Mouse (Mus musculus): ENCODE results near the gene Cdk9. TPM values are rescaled to one million over a fixed set of nuclear protein-coding genes. Genes with fewer than 3 reads are reported as not detected.
A peak's percentile ranks its signal among the peaks of the same experiment; 100 is the strongest.

Gene Cdk9
- polyA plus RNA-seq, 1 experiment, result 89.9 TPM

DNA sequence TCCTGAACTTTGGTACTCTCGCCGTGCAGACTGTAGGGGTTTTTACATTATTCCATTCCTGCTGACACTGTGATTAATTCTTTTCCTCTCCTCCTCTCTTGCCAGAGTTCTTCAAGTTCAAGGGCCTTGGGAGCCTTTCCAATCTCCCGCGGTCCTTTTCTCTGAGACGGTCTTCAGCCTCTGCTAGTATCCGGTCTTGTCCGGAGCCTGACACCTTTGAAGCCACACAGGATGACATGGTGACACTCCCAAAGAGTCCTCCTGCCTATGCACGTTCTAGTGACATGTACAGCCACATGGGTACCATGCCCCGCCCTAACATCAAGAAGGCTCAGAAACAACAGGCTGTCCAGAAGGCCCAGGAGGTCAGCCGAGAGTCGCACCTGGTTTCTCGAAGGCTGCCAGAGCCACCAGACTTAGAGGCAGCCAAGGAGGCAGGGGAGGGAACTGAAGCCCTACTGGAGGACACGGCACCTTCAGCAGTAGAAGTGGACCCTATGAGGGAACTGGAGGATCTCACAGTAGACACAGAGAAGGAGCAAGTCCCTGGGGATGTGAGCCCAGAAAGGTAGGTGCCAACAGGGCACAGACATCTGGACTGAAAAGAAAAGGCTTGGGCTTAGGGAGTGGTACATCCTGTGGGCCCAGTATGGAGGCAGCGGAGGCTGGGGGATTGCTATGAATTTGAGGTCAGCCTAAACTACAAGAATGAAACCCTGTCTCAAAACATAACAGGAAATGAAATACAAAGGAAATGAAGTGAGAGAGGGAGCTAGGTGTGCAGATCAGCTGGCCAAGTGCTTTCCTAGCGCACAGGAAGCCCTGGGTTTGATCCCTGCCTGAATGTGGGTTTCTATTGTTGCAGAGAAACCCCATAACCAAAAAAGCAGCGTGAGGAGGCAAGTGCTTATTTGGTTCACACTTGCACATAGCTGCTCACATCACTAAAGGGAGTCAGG is 12.2 kb upstream of the Cdk9 start:
- TF ChIP-seq CTCF (IDR thresholded peaks at IDR 0.05; ENCODE audit: extremely low read depth, insufficient read length, insufficient replicate concordance, low read depth, low read length), result no peak
- no peak for TF ChIP-seq POLR2A (IDR thresholded peaks at IDR 0.05; ENCODE audit: low read depth, low read length)
- Histone ChIP-seq H3K36me3 (ENCODE audit: control insufficient read depth, insufficient read depth, low read length) (no peaks in the 10 kb centered on the region), H3K4me3 (ENCODE audit: low read depth, low read length) (no peak overlapping the region), H3K27me3 (ENCODE audit: control insufficient read depth, insufficient read depth, low read length) (no peaks in the 10 kb centered on the region), H3K4me1 (ENCODE audit: control insufficient read depth, insufficient read depth, insufficient read length, low read length) (peaks cover 4% of the 10 kb centered on the region), H3K27ac (ENCODE audit: insufficient read depth, low read depth, low read length) (peak overlapping the region; percentile 48)
- WGBS, result 62% methylated on average over 16 of the region's 16 CpGs

DNA sequence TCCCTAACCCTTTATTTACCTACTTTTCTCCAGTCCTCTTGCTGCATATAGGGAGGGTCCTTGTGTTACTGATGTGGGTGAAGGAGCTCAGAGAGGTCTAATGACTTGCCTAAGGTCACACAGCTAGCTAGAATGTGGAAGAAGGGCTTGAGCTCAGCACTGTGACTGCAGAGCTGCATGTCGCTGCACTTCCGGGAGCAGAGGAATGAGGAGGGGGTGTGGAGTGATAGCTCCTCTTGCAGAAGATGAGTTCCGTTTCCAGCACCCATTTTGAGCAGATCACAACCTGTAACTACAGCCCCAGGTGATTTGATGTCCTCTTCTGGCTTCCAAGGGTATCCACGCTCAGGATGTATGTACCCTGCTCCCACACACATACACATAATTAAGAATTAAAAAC is 11.3 kb upstream of the Cdk9 start:
- TF ChIP-seq CTCF (IDR thresholded peaks at IDR 0.05; ENCODE audit: extremely low read depth, insufficient read length, insufficient replicate concordance, low read depth, low read length) (no peak), POLR2A (IDR thresholded peaks at IDR 0.05; ENCODE audit: low read depth, low read length) (no peak)
- no peak overlapping the region for H3K4me3 ChIP-seq (ENCODE audit: low read depth, low read length)
- H3K27me3 ChIP-seq (ENCODE audit: control insufficient read depth, insufficient read depth, low read length), result no peaks in the 10 kb centered on the region
- no peak overlapping the region for H3K27ac ChIP-seq (ENCODE audit: insufficient read depth, low read depth, low read length)
- WGBS, result 86% methylated on average over 4 of the region's 4 CpGs
- H3K4me1 ChIP-seq (ENCODE audit: control insufficient read depth, insufficient read depth, insufficient read length, low read length), result peaks cover 4% of the 10 kb centered on the region
- H3K36me3 ChIP-seq (ENCODE audit: control insufficient read depth, insufficient read depth, low read length), result no peaks in the 10 kb centered on the region

DNA sequence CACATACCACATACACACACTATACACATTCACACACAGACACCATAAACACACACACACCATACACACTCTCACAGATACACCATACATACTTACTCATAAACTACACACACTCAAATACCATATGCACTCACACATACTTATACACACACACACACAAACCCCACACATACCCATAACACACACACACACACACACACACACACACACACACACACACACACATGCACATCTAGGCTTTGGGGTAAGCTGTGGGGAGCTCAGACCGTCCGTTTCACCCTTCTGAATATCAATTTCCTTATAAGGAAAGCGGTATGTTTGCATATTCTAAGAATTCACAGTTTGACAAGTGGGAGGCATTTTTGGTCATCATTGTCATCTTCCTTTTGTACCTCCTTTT is 9.7 kb upstream of the Cdk9 start:
- no peak for TF ChIP-seq CTCF (IDR thresholded peaks at IDR 0.05; ENCODE audit: extremely low read depth, insufficient read length, insufficient replicate concordance, low read depth, low read length)
- no peak for TF ChIP-seq POLR2A (IDR thresholded peaks at IDR 0.05; ENCODE audit: low read depth, low read length)
- 62% methylated on average over 3 of the region's 3 CpGs for WGBS
- no peak overlapping the region for H3K4me3 ChIP-seq (ENCODE audit: low read depth, low read length)
- H3K27ac ChIP-seq (ENCODE audit: insufficient read depth, low read depth, low read length), result peak overlapping the region; percentile 72; the same call in 1 of the 2 replicates
- H3K4me1 ChIP-seq (ENCODE audit: control insufficient read depth, insufficient read depth, insufficient read length, low read length), result peaks cover 4% of the 10 kb centered on the region
- no peaks in the 10 kb centered on the region for H3K36me3 ChIP-seq (ENCODE audit: control insufficient read depth, insufficient read depth, low read length)
- H3K27me3 ChIP-seq (ENCODE audit: control insufficient read depth, insufficient read depth, low read length), result no peaks in the 10 kb centered on the region

DNA sequence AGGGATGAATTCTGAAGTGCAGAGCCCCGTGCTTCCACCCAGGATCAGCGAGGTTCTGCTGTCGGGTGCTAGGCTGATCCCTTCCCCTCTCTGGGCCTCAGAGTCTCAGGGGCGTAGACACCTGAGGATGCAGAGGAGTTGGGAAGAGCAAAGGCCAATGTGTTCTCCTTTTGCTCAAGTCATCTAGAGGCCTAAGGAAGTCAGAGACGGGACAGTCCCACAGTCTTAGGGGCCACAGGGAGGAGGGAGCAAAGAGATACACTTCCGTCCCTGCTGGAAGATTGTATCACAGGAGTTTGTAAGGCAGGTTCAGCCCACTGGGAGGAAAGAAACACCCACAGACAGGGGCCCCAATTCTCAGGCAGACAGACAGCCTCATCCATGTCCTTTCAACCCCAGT is 9.2 kb upstream of the Cdk9 start:
- Histone ChIP-seq H3K36me3 (ENCODE audit: control insufficient read depth, insufficient read depth, low read length) (no peaks in the 10 kb centered on the region), H3K27me3 (ENCODE audit: control insufficient read depth, insufficient read depth, low read length) (no peaks in the 10 kb centered on the region), H3K27ac (ENCODE audit: insufficient read depth, low read depth, low read length) (peak overlapping the region; percentile 72), H3K4me3 (ENCODE audit: low read depth, low read length) (peak overlapping the region; percentile 58), H3K4me1 (ENCODE audit: control insufficient read depth, insufficient read depth, insufficient read length, low read length) (peaks cover 4% of the 10 kb centered on the region)
- TF ChIP-seq CTCF (IDR thresholded peaks at IDR 0.05; ENCODE audit: extremely low read depth, insufficient read length, insufficient replicate concordance, low read depth, low read length) (no peak), POLR2A (IDR thresholded peaks at IDR 0.05; ENCODE audit: low read depth, low read length) (no peak)
- WGBS, result 40% methylated on average over 6 of the region's 6 CpGs

DNA sequence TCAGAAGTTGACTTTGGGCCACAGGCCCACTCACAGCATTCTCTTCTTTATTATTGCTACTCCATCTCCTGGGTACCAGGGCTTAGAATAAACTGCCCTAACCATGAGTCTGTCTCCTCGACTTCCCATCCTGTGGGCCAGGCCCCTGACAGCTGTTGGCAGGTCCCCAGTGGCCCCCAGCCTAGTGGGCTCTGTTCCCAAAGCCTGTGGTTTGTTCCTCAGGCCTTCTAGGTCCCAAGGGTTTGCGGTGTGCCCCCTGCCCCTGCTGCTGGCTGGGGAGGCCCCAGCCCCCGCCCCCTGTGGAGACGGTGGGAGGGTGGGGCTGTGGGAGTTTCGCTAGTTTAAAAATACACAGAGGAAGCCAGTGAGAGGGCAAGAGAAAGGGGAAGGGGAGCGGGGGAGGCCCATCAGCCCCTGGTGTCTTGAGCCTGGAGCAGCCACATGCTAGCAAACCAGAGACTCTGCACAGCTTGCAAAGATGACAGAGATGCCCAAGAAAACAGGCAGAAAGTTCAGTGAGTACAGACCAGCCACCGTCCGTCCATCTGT is 7.9 kb upstream of the Cdk9 start, which contains the start of gene Sh2d3c:
TSS of gene Sh2d3c (plus strand) at position 375 of the 549 bp plus-strand sequence.
- peak within 1 kb of the TSS; percentile 60 for H3K4me3 ChIP-seq (ENCODE audit: low read depth, low read length)
- H3K27me3 ChIP-seq (ENCODE audit: control insufficient read depth, insufficient read depth, low read length), result no peaks in the 10 kb centered on the region
- peaks cover 4% of the 10 kb centered on the region for H3K4me1 ChIP-seq (ENCODE audit: control insufficient read depth, insufficient read depth, insufficient read length, low read length)
- TF ChIP-seq CTCF (IDR thresholded peaks at IDR 0.05; ENCODE audit: extremely low read depth, insufficient read length, insufficient replicate concordance, low read depth, low read length), result no peak
- TF ChIP-seq POLR2A (IDR thresholded peaks at IDR 0.05; ENCODE audit: low read depth, low read length), result no peak
- WGBS, result 61% methylated on average over 8 of the region's 8 CpGs
- no peaks in the 10 kb centered on the region for H3K36me3 ChIP-seq (ENCODE audit: control insufficient read depth, insufficient read depth, low read length)
- peak within 1 kb of the TSS; percentile 72 for H3K27ac ChIP-seq (ENCODE audit: insufficient read depth, low read depth, low read length)

DNA sequence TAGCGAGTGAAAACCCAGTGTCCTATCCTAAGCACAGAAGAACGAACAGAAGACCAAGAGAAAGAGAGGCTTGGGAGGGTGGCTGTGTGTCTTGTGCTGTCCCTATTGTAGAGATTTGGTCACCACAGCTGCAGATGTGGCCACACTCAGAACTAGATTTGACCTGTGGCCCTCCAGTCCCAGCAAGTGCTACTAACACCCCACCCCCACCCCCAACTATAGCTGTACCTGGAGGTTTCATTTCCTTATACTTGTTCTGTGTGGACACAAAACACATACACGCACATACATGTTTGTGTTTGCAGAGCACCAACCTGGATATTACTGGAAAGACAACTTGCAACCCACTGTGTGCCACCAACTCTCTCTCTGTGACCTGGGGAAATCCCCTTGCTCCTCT is 7.2 kb upstream of the Cdk9 start:
- no peak for TF ChIP-seq POLR2A (IDR thresholded peaks at IDR 0.05; ENCODE audit: low read depth, low read length)
- TF ChIP-seq CTCF (IDR thresholded peaks at IDR 0.05; ENCODE audit: extremely low read depth, insufficient read length, insufficient replicate concordance, low read depth, low read length), result no peak
- Histone ChIP-seq H3K4me1 (ENCODE audit: control insufficient read depth, insufficient read depth, insufficient read length, low read length) (peaks cover 4% of the 10 kb centered on the region), H3K4me3 (ENCODE audit: low read depth, low read length) (no peak overlapping the region), H3K36me3 (ENCODE audit: control insufficient read depth, insufficient read depth, low read length) (no peaks in the 10 kb centered on the region), H3K27me3 (ENCODE audit: control insufficient read depth, insufficient read depth, low read length) (no peaks in the 10 kb centered on the region), H3K27ac (ENCODE audit: insufficient read depth, low read depth, low read length) (peak overlapping the region; percentile 68)
- 87% methylated on average over 3 of the region's 3 CpGs for WGBS

DNA sequence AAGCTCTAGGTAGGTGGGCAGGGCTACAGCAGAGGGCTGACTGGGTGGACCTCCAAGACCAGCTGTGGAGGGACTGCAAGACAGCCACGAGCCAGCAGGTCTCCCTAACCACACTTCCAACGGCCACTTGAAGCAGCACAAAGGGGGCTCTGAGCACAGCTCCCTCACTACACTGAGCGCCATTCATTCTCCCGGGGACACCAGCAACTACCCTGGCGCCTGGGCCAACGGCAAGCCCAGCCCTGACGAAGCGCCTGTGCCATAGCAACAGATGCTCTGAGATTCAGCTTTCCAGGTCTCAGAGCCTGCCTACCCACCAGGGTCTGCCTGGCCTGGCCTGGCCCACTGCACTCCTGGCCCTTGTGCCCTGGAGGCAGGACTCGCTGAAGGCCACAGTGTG is 5.9 kb upstream of the Cdk9 start:
- no peak overlapping the region for H3K4me3 ChIP-seq (ENCODE audit: low read depth, low read length)
- WGBS, result 78% methylated on average over 9 of the region's 9 CpGs
- TF ChIP-seq CTCF (IDR thresholded peaks at IDR 0.05; ENCODE audit: extremely low read depth, insufficient read length, insufficient replicate concordance, low read depth, low read length), result no peak
- TF ChIP-seq POLR2A (IDR thresholded peaks at IDR 0.05; ENCODE audit: low read depth, low read length), result no peak
- peaks cover 15% of the 10 kb centered on the region for H3K4me1 ChIP-seq (ENCODE audit: control insufficient read depth, insufficient read depth, insufficient read length, low read length)
- H3K36me3 ChIP-seq (ENCODE audit: control insufficient read depth, insufficient read depth, low read length), result no peaks in the 10 kb centered on the region
- no peaks in the 10 kb centered on the region for H3K27me3 ChIP-seq (ENCODE audit: control insufficient read depth, insufficient read depth, low read length)
- H3K27ac ChIP-seq (ENCODE audit: insufficient read depth, low read depth, low read length), result no peak overlapping the region

Measured in small intestine, adult 2 months (tissue).